Mouse (Mus musculus) forebrain, embryonic 11.5 days (tissue): ENCODE measurements at regions not wholly inside any gene's neighbourhood (a gene's known extent, or its start where the extent isn't known, plus 50 kb on each side); places are given as distances from the start of the nearest gene placed in this dataset.

Source experiments
- ATAC-seq: fragments of 200-750 bp; cut with Nextera tagmentation; replicated peaks from 2 replicates; pipeline ENCODE4 v1.8.0; 2017; ENCODE audit warnings: moderate TSS enrichment; ENCODE audit not compliant: low FRiP score
- DNase-seq: peaks from one replicate; pipeline ENCODE4 v3.0.0-alpha.2; 2017; ENCODE audit warnings: low spot score
- H3K27ac ChIP-seq: fragments of 300-500 bp; sonication (generic); 2 replicates; pipeline ENCODE4 v1.5.1; 2014; ENCODE audit warnings: low read depth, low read length
- H3K27me3 ChIP-seq: fragments of 300-500 bp; sonication (generic); 2 replicates; pipeline ENCODE4 v1.6.1; 2014; ENCODE audit warnings: mild to moderate bottlenecking, low read length, mixed read lengths; ENCODE audit not compliant: control insufficient read depth, insufficient read depth
- H3K36me3 ChIP-seq: fragments of 300-500 bp; sonication (generic); 2 replicates; pipeline ENCODE4 v1.6.1; 2014; ENCODE audit warnings: mild to moderate bottlenecking, low read length, moderate library complexity, mixed read lengths; ENCODE audit not compliant: control insufficient read depth, insufficient read depth
- H3K4me1 ChIP-seq: fragments of 300-500 bp; sonication (generic); replicated peaks from 2 replicates; pipeline ENCODE4 v1.6.1; 2014; ENCODE audit warnings: low read length, mixed read lengths; ENCODE audit not compliant: control insufficient read depth, insufficient read depth
- H3K4me2 ChIP-seq: fragments of 300-500 bp; sonication (generic); 2 replicates; pipeline ENCODE4 v1.6.1; 2014; ENCODE audit warnings: low read depth, mild to moderate bottlenecking, low read length, moderate library complexity, mixed read lengths; ENCODE audit not compliant: severe bottlenecking
- H3K4me3 ChIP-seq: fragments of 300-500 bp; sonication (generic); 2 replicates; pipeline ENCODE4 v1.5.1; 2014; ENCODE audit warnings: low read depth, low read length
- H3K9ac ChIP-seq: fragments of 300-500 bp; sonication (generic); 2 replicates; pipeline ENCODE4 v1.6.1; 2014; ENCODE audit warnings: low read length
- H3K9me3 ChIP-seq: fragments of 300-500 bp; sonication (generic); 2 replicates; pipeline ENCODE4 v1.6.1; 2016; ENCODE audit warnings: low read length, mixed read lengths; ENCODE audit not compliant: control insufficient read depth
- WGBS: fragments of 180-500 bp; shearing (Covaris S2); extraction: QIAGEN DNeasy Blood & Tissue Kit; methylation state at CpG from one replicate; pipeline ENCODE4 v1.1.7; 2014; 5-methylcytosine and 5-hydroxymethylcytosine counted together

DNA sequence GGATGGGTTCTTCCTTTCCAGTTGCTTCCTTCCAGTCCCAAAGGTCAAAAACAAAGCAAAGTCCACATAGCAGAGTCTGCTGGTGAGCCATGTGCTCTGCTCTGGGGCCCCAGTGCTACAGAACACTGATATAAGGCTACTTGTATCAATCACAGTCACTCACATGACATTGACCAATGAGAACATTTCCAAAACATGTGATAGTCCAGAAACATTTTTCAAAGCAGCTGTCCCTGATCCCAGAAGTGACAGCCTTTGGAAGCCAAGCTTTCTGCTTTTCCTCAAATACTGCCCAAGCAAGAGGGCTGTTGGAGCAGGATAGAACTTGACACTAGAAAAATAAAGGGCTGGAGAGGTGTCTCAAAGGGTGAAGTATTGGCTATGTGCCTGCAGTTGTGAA lies 106.5 kb upstream of the Tgfbr2 start:
- Histone ChIP-seq H3K9ac (no peak overlapping the region), H3K4me1 (no peaks in the 10 kb centered on the region), H3K27me3 (no peaks in the 10 kb centered on the region), H3K9me3 (no peaks in the 10 kb centered on the region), H3K4me2 (no peak overlapping the region), H3K4me3 (no peak overlapping the region), H3K36me3 (no peaks in the 10 kb centered on the region), H3K27ac (no peak overlapping the region)
- no peak for ATAC-seq
- DNase-seq: no peak

DNA sequence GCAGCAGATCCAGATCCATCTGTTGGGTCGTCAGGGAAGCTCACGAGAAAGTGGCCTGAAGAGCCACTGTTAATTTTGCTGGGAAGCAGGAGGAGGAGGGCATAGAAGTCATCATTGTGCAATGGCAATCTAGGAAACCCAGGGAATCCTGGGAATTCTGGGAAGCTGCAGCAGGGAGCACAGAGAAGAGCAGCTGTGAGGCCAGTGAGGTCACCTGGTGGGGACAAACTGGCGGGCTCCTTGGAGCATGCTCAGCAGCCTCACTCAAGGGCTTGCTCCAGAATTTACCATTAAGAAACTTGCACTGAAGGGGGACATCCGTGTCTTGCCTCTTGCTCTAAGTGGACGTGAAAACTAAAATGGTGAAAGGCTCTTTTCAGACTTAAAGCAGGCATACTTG lies 105.0 kb upstream of the Tgfbr2 start:
- Histone ChIP-seq H3K27ac (no peak overlapping the region), H3K4me1 (no peaks in the 10 kb centered on the region), H3K36me3 (no peaks in the 10 kb centered on the region), H3K27me3 (no peaks in the 10 kb centered on the region), H3K4me3 (no peak overlapping the region), H3K4me2 (no peak overlapping the region), H3K9me3 (no peaks in the 10 kb centered on the region), H3K9ac (no peak overlapping the region)
- WGBS: 90% methylated on average over 5 of the region's 5 CpGs
- DNase-seq (no peak), ATAC-seq (no peak)

DNA sequence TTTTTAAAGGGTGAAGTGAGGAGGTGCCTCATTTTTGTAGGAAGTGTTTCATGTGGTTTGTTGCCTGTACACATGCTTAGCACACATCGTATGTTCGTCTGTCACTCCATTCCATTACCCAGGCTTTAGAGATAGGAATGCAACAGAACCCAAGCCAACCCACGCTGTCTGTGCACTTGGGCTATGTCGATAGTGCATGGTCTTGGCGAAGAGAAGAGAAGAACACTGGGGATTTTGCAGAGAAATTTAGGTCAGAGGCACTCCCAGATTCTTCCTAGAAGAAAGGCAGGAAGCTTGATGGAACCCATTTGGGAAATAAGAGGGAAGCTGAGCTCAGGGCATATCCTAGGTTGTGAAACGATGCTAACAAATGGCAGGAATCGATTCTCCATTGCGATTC lies 103.7 kb upstream of the Tgfbr2 start:
- DNase-seq (no peak), ATAC-seq (no peak)
- Histone ChIP-seq H3K4me1 (no peaks in the 10 kb centered on the region), H3K36me3 (no peaks in the 10 kb centered on the region), H3K27ac (no peak overlapping the region), H3K4me3 (no peak overlapping the region), H3K9ac (no peak overlapping the region), H3K27me3 (no peaks in the 10 kb centered on the region), H3K4me2 (no peak overlapping the region), H3K9me3 (no peaks in the 10 kb centered on the region)
- WGBS: 89% methylated on average over 8 of the region's 8 CpGs

DNA sequence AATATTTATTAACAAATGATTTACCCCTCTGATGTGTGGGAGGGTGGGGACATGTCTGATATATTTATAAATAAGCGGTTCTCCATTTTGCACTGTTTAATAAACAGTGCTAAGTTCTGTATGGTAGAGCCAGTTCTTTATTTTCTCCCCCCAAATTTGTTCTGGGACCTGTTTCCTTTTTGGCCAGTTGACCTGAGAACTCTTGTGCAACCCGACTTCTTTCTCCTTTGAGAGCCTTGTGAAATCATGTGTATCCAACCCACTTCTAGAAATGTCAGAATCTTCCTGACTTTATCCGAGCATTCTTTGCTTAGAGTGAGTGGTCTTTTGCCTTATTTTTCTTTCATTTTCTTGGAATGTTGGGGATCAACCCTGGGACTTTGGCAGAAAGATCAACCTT lies 102.6 kb upstream of the Tgfbr2 start:
- no peak for DNase-seq
- Histone ChIP-seq H3K36me3 (no peaks in the 10 kb centered on the region), H3K27me3 (no peaks in the 10 kb centered on the region), H3K4me2 (no peak overlapping the region), H3K4me1 (no peaks in the 10 kb centered on the region), H3K4me3 (no peak overlapping the region), H3K9me3 (no peaks in the 10 kb centered on the region), H3K9ac (no peak overlapping the region), H3K27ac (no peak overlapping the region)
- WGBS: 92% methylated on average over 3 of the region's 3 CpGs
- ATAC-seq: no peak

DNA sequence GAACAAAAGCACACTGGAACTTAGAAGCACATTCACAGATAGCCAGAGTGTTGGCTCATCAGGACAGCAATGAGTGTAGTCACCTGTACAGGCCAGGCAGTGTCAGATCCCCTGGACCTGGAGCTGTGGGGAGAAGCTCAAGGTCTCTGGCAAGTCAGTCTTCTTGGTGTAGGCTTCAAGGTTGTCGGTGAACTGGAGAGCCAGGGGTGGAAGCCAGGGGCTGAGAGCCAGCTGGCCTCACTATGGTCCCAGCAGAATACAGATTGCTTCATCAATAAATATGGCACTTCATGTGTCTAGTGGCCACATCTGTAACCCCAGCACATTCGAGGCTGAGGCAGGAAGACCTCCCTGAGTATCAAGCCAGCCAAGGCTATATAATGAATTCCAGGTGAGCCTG lies 101.0 kb upstream of the Tgfbr2 start:
- no peaks in the 10 kb centered on the region for H3K27me3 ChIP-seq
- DNase-seq: no peak
- H3K4me3 ChIP-seq: no peak overlapping the region
- no peak overlapping the region for H3K4me2 ChIP-seq
- no peak for ATAC-seq
- no peaks in the 10 kb centered on the region for H3K9me3 ChIP-seq
- H3K27ac ChIP-seq: no peak overlapping the region
- H3K36me3 ChIP-seq: no peaks in the 10 kb centered on the region
- H3K9ac ChIP-seq: no peak overlapping the region
- WGBS: 82% methylated on average over 2 of the region's 2 CpGs
- H3K4me1 ChIP-seq: no peaks in the 10 kb centered on the region

DNA sequence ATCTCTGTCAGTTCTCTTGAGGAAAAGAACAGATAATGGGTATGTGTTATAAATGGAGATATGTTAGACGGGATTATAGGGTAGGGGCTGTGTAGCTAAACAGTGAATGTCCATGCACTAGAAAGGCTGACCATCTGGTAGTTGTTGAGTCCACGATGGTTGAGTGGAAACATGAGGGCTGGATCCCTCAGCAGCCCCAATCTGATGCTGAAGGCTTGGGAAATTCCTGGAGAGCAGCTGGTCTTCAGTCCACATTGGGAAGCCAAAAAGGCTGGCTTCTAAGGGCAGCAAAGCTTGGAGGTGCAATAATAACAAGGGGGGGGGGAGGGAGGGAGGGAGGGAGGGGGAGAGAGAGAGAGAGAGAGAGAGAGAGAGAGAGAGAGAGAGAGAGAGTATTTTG lies 97.3 kb upstream of the Tgfbr2 start:
- H3K4me1 ChIP-seq: no peaks in the 10 kb centered on the region

DNA sequence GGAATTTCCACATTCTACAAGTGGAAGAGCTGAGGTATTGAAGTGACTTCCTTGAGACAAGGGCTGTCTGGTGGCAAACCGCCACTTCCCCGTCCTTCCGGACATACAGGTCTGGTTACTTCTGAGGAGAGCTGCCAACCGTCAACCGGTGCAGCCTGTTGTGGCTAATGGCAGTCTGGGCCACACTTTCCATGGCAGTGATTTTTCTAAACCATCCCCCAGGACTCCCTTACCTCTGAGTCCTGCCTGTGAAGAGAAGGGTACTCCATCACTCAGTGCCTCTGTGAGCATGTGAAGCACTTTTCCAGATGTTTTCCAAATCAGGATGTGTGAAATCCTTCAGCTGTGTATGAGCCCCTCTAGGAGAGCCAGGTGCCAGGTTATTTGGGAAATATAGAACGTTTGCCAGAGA lies 95.3 kb upstream of the Tgfbr2 start:
- H3K27ac ChIP-seq: no peak overlapping the region
- 89% methylated on average over 6 of the region's 6 CpGs for WGBS
- ATAC-seq: no peak
- no peaks in the 10 kb centered on the region for H3K27me3 ChIP-seq
- H3K9ac ChIP-seq: no peak overlapping the region
- H3K4me3 ChIP-seq: no peak overlapping the region
- no peaks in the 10 kb centered on the region for H3K36me3 ChIP-seq
- no peaks in the 10 kb centered on the region for H3K9me3 ChIP-seq
- H3K4me2 ChIP-seq: no peak overlapping the region
- no peaks in the 10 kb centered on the region for H3K4me1 ChIP-seq
- no peak for DNase-seq

More for the DNA sequence above, 97.3 kb upstream of the Tgfbr2 start:
- Histone ChIP-seq H3K36me3 (no peaks in the 10 kb centered on the region), H3K4me3 (no peak overlapping the region), H3K27me3 (no peaks in the 10 kb centered on the region), H3K9me3 (no peaks in the 10 kb centered on the region), H3K27ac (no peak overlapping the region), H3K4me2 (no peak overlapping the region), H3K9ac (no peak overlapping the region)
- no peak for ATAC-seq
- no peak for DNase-seq
- WGBS: 88% methylated on average over 2 of the region's 2 CpGs

DNA sequence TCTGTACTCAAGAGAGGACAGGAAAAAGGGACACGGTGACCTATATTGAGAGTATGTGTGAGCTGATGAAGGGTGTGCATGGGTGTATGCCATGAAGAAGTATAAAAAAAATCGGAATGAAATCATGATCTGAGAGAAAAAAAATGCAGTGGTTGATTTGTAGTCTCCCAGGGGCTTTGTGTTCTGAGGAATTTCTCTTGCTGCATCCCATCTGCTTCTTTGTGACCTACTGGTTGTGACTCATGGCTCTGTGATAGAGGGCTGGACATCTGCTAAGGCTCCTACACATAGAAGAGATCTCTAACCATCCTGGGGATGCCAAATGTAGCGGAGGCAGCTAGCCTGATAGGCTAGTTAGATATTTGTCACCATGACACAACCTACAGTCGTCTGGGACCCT lies 92.3 kb upstream of the Tgfbr2 start:
- H3K9me3 ChIP-seq: no peaks in the 10 kb centered on the region
- no peaks in the 10 kb centered on the region for H3K36me3 ChIP-seq
- no peak overlapping the region for H3K4me3 ChIP-seq
- H3K9ac ChIP-seq: no peak overlapping the region
- no peak overlapping the region for H3K27ac ChIP-seq
- H3K4me1 ChIP-seq: no peaks in the 10 kb centered on the region
- no peak for DNase-seq
- WGBS: 86% methylated on average over 4 of the region's 4 CpGs
- no peaks in the 10 kb centered on the region for H3K27me3 ChIP-seq
- no peak overlapping the region for H3K4me2 ChIP-seq
- ATAC-seq: no peak

DNA sequence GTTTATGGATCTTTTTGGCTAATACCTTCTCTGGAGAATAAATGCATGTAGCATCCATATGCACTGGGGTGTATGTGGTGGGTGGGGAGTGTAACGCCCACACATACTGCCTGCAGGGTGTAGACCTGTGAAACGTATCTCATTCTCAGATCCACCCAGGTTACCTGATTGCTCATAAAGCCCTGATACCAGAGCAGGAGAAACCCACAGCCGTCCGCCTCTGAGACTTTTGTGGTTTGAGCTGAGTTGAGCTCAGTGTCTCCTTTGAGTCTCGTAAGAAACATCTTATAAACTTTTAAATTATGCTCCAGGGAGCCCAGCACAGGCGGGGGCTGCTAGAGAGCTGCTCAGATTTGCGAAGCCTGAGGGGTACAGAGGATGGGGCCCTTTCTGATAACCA lies 88.7 kb upstream of the Tgfbr2 start:
- no peak overlapping the region for H3K9ac ChIP-seq
- H3K27me3 ChIP-seq: no peaks in the 10 kb centered on the region
- H3K4me1 ChIP-seq: no peaks in the 10 kb centered on the region
- H3K4me2 ChIP-seq: no peak overlapping the region
- no peaks in the 10 kb centered on the region for H3K9me3 ChIP-seq
- ATAC-seq (no peak), DNase-seq (no peak)
- H3K36me3 ChIP-seq: no peaks in the 10 kb centered on the region
- H3K4me3 ChIP-seq: no peak overlapping the region
- no peak overlapping the region for H3K27ac ChIP-seq
- 86% methylated on average over 7 of the region's 7 CpGs for WGBS
